Mouse (Mus musculus): Measurements from ENCODE around the gene Lin7c. TPM values are rescaled to one million over a fixed set of nuclear protein-coding genes. Genes with fewer than 3 reads are reported as not detected.
A peak's percentile ranks its signal among the peaks of the same experiment; 100 is the strongest.

Lin7c gene
- polyA plus RNA-seq, 1 experiment from 2014 or later, result 57.1 TPM

DNA sequence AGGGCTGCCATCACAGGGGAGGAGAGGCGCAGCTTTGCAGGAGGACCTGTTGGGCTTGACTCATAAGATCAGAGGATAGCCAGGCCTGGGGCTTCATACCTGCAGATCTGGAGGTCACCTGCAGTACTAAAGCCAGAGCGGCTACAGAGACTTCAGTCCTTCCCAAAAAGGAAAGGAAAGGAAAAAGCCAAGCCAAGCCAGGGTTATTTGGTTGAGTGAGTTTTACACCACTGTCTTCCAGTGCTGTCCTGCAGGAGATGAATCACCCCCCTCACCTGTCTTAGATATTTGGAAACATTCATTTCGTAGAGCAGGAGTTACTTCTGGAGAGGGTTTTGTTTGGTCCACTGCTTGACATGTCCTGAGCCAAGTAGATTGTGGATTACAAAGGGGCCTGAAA is 42.5 kb downstream of the Lin7c start:
- no peaks in the 10 kb centered on the region for H3K36me3 ChIP-seq (ENCODE audit: insufficient read depth, low read length)
- H3K9ac ChIP-seq (ENCODE audit: low read depth, low read length), result peak overlapping the region; percentile 28; the same call in 1 of the 2 replicates
- DNase-seq (ENCODE audit: low spot score) (no peak), ATAC-seq (replicated peaks; ENCODE audit: low FRiP score, low read depth) (no peak)
- H3K4me3 ChIP-seq (replicated peaks; ENCODE audit: low read depth, low read length), result no peak overlapping the region
- no peaks in the 10 kb centered on the region for H3K27me3 ChIP-seq (ENCODE audit: insufficient read depth, low read length)
- no peak for TF ChIP-seq CTCF (IDR thresholded peaks at IDR 0.05; ENCODE audit: low read depth)
- H3K4me2 ChIP-seq (ENCODE audit: low read length), result peak overlapping the region; percentile 53
- no peaks in the 10 kb centered on the region for H3K9me3 ChIP-seq (replicated peaks; ENCODE audit: low read length)
- 58% methylated on average over 3 of the region's 3 CpGs for WGBS
- peak overlapping the region; percentile 70 for H3K27ac ChIP-seq
- peaks cover 19% of the 10 kb centered on the region for H3K4me1 ChIP-seq (replicated peaks; ENCODE audit: insufficient read depth, low read length)

- H3K9ac ChIP-seq (ENCODE audit: low read depth, low read length), result no peak overlapping the region
- no peaks in the 10 kb centered on the region for H3K27me3 ChIP-seq (ENCODE audit: insufficient read depth, low read length)
- WGBS, result 53% methylated on average over 4 of the region's 4 CpGs
- DNase-seq (ENCODE audit: low spot score) (no peak), ATAC-seq (replicated peaks; ENCODE audit: low FRiP score, low read depth) (no peak)
- H3K4me2 ChIP-seq (ENCODE audit: low read length), result no peak overlapping the region
- peaks cover 19% of the 10 kb centered on the region for H3K4me1 ChIP-seq (replicated peaks; ENCODE audit: insufficient read depth, low read length)
- TF ChIP-seq CTCF (IDR thresholded peaks at IDR 0.05; ENCODE audit: low read depth), result no peak
- H3K4me3 ChIP-seq (replicated peaks; ENCODE audit: low read depth, low read length), result no peak overlapping the region
- H3K36me3 ChIP-seq (ENCODE audit: insufficient read depth, low read length), result no peaks in the 10 kb centered on the region
- no peaks in the 10 kb centered on the region for H3K9me3 ChIP-seq (replicated peaks; ENCODE audit: low read length)
- H3K27ac ChIP-seq, result no peak overlapping the region
Measured at GRCm38 (mm10) chr2:109934086-109934485, 43.4 kb downstream of the Lin7c start.

- H3K4me1 ChIP-seq (replicated peaks; ENCODE audit: insufficient read depth, low read length), result peaks cover 19% of the 10 kb centered on the region
- 86% methylated on average over 3 of the region's 3 CpGs for WGBS
- no peak for TF ChIP-seq CTCF (IDR thresholded peaks at IDR 0.05; ENCODE audit: low read depth)
Measured at GRCm38 (mm10) chr2:109935194-109935593, 44.5 kb downstream of the Lin7c start.

DNA sequence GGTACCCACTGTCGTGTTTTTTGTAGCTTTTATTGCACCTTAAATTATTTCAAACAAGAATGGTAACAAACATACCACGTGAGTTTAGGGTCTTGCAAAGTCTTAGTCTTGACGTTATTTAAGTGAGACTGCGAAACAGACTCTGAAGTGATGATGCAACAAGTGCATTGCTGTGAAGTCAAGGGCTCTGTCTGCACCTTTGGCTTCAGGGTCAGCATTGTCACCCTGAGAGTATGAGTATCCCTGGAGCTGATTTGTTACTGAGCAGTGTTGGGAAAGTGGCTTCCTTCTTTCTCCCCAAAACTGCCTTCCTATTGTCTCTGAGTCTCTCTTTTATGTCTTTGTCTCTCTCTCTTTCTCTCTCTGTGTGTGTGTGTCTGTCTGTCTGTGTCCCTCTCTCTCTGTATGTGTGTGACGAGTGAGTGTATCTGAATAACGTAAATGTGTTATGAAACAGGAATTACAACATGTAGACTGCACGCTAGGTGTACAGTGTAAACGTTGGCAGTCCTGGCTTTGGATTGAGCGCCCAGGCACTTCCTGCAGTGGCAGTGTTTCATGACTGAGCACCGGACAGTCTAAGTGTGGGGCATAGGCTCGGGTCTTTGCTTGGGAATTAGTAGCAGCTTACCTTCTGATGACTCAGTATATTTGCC is 45.2 kb downstream of the Lin7c start:
- DNase-seq (ENCODE audit: low spot score), result no peak
- H3K27me3 ChIP-seq (ENCODE audit: insufficient read depth, low read length), result no peaks in the 10 kb centered on the region
- H3K4me3 ChIP-seq (replicated peaks; ENCODE audit: low read depth, low read length), result no peak overlapping the region
- 55% methylated on average over 11 of the region's 11 CpGs for WGBS
- no peak for TF ChIP-seq CTCF (IDR thresholded peaks at IDR 0.05; ENCODE audit: low read depth)
- H3K4me2 ChIP-seq (ENCODE audit: low read length), result no peak overlapping the region
- no peak for ATAC-seq (replicated peaks; ENCODE audit: low FRiP score, low read depth)
- no peak overlapping the region for H3K9ac ChIP-seq (ENCODE audit: low read depth, low read length)
- no peaks in the 10 kb centered on the region for H3K36me3 ChIP-seq (ENCODE audit: insufficient read depth, low read length)
- no peaks in the 10 kb centered on the region for H3K9me3 ChIP-seq (replicated peaks; ENCODE audit: low read length)
- H3K4me1 ChIP-seq (replicated peaks; ENCODE audit: insufficient read depth, low read length), result peaks cover 19% of the 10 kb centered on the region
- H3K27ac ChIP-seq, result no peak overlapping the region

More at GRCm38 (mm10) chr2:109935194-109935593, 44.5 kb downstream of the Lin7c start:
- Histone ChIP-seq H3K9ac (ENCODE audit: low read depth, low read length) (no peak overlapping the region), H3K4me3 (replicated peaks; ENCODE audit: low read depth, low read length) (no peak overlapping the region), H3K4me2 (ENCODE audit: low read length) (no peak overlapping the region), H3K36me3 (ENCODE audit: insufficient read depth, low read length) (no peaks in the 10 kb centered on the region), H3K9me3 (replicated peaks; ENCODE audit: low read length) (no peaks in the 10 kb centered on the region), H3K27ac (no peak overlapping the region), H3K27me3 (ENCODE audit: insufficient read depth, low read length) (no peaks in the 10 kb centered on the region)
- ATAC-seq (replicated peaks; ENCODE audit: low FRiP score, low read depth), result no peak
- DNase-seq (ENCODE audit: low spot score), result no peak

DNA sequence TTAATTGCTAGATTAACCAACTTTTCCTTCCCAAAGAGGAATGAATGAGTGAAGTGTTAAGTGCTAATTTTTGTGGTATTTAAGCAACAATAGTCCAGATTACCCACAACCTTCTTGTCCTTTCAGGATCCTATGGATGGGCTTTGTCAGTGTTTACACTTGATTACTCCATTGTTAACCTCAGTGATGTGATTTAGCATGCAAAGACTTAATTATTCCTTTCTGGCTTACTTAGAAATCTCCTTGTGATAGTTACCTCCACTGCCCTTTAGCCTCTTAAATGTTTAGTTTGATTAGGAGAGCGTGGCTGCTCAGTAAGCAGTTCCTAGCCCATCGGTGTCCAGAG is 45.7 kb downstream of the Lin7c start:
- peaks cover 19% of the 10 kb centered on the region for H3K4me1 ChIP-seq (replicated peaks; ENCODE audit: insufficient read depth, low read length)
- no peak overlapping the region for H3K9ac ChIP-seq (ENCODE audit: low read depth, low read length)
- no peak for ATAC-seq (replicated peaks; ENCODE audit: low FRiP score, low read depth)
- H3K4me3 ChIP-seq (replicated peaks; ENCODE audit: low read depth, low read length), result no peak overlapping the region
- no peak for TF ChIP-seq CTCF (IDR thresholded peaks at IDR 0.05; ENCODE audit: low read depth)
- H3K4me2 ChIP-seq (ENCODE audit: low read length), result no peak overlapping the region
- no peaks in the 10 kb centered on the region for H3K36me3 ChIP-seq (ENCODE audit: insufficient read depth, low read length)
- H3K27me3 ChIP-seq (ENCODE audit: insufficient read depth, low read length), result no peaks in the 10 kb centered on the region
- DNase-seq (ENCODE audit: low spot score), result no peak
- H3K9me3 ChIP-seq (replicated peaks; ENCODE audit: low read length), result no peaks in the 10 kb centered on the region
- WGBS, result 36% methylated on average over 2 of the region's 2 CpGs
- no peak overlapping the region for H3K27ac ChIP-seq

GRCm38 (mm10) chr2:109941973-109942444 is 51.4 kb downstream of the Lin7c start:
- no peaks in the 10 kb centered on the region for H3K27me3 ChIP-seq (ENCODE audit: insufficient read depth, low read length)
- no peaks in the 10 kb centered on the region for H3K9me3 ChIP-seq (replicated peaks; ENCODE audit: low read length)
- ATAC-seq (replicated peaks; ENCODE audit: low FRiP score, low read depth) (peak; percentile 66), DNase-seq (ENCODE audit: low spot score) (peak; percentile 69)
- WGBS, result 28% methylated on average over 5 of the region's 5 CpGs
- H3K36me3 ChIP-seq (ENCODE audit: insufficient read depth, low read length), result no peaks in the 10 kb centered on the region
- no peak for TF ChIP-seq CTCF (IDR thresholded peaks at IDR 0.05; ENCODE audit: low read depth)
- no peak overlapping the region for H3K9ac ChIP-seq (ENCODE audit: low read depth, low read length)
- H3K4me1 ChIP-seq (replicated peaks; ENCODE audit: insufficient read depth, low read length), result peaks cover 5% of the 10 kb centered on the region
- peak overlapping the region; percentile 51; the same call in 1 of the 2 replicates for H3K27ac ChIP-seq
- H3K4me2 ChIP-seq (ENCODE audit: low read length), result no peak overlapping the region
- H3K4me3 ChIP-seq (replicated peaks; ENCODE audit: low read depth, low read length), result no peak overlapping the region

Data from kidney, postnatal 0 days (tissue).